Mouse (Mus musculus): ENCODE measurements at regions not wholly inside any gene's neighbourhood (a gene's known extent, or its start where the extent isn't known, plus 50 kb on each side); places are given as distances from the start of the nearest gene placed in this dataset.
A peak's percentile ranks its signal among the peaks of the same experiment; 100 is the strongest.

DNA sequence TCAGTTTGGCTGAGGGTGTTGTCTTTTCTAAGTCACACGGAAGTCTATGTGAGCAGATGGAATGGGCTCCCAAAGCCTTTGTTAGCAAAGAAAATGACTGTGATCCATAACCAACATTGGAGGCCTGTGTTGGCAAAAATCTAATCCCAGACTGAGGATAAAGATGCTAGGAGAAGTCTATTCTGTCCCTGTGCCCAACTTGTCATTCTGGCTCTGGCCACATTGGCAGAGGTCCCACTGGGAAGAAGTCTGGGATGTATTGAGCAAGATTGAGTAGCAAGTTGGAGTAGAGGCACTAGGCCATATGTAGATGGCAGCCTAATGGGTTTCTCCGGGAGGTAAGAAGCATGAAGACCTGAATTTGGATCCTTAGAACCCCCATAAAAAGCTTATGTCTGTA, 54.1 kb downstream of the Nog start:
- no peaks in the 10 kb centered on the region for H3K36me3 ChIP-seq (replicated peaks)
- WGBS = 90% methylated on average over 2 of the region's 2 CpGs
- H3K4me1 ChIP-seq = no peaks in the 10 kb centered on the region; the same call in 1 of the 2 replicates
- H3K9me3 ChIP-seq = peaks cover 6% of the 10 kb centered on the region; the same call in 1 of the 2 replicates
- no peak overlapping the region for H3K27ac ChIP-seq (replicated peaks)
- H3K4me3 ChIP-seq = no peak overlapping the region
- no peak for DNase-seq (ENCODE audit: low spot score)
- no peaks in the 10 kb centered on the region for H3K27me3 ChIP-seq (replicated peaks; ENCODE audit: low read depth, poor library complexity, severe bottlenecking)

DNA sequence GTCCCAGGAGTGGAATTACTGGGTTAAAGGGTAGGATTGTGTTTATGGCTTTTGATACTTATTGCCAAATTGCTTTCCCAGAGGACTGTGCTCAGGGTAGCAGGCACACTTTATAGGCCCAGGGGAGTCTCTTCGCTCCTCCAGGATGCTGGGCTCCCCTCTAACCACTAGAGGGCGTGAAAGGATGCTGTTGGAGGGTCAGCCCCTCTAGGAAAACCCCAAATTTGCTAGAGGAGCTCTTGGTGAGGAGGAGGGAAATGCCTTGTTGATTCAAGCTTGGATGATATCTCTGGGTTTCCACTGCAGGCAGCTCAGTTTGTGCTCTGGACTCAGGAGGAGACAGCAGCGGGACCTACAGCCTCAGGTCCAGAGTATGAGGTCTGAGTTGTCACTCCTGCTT, 58.8 kb downstream of the Nog start:
- H3K27ac ChIP-seq (replicated peaks) = no peak overlapping the region
- no peaks in the 10 kb centered on the region; the same call in 1 of the 2 replicates for H3K4me1 ChIP-seq
- WGBS = 15% methylated on average over 3 of the region's 3 CpGs
- no peaks in the 10 kb centered on the region for H3K36me3 ChIP-seq (replicated peaks)
- no peak overlapping the region for H3K4me3 ChIP-seq
- H3K27me3 ChIP-seq (replicated peaks; ENCODE audit: low read depth, poor library complexity, severe bottlenecking) = peaks cover 4% of the 10 kb centered on the region; the same call in 1 of the 2 replicates
- H3K9me3 ChIP-seq = no peaks in the 10 kb centered on the region
- peak; percentile 56 for DNase-seq (ENCODE audit: low spot score)

DNA sequence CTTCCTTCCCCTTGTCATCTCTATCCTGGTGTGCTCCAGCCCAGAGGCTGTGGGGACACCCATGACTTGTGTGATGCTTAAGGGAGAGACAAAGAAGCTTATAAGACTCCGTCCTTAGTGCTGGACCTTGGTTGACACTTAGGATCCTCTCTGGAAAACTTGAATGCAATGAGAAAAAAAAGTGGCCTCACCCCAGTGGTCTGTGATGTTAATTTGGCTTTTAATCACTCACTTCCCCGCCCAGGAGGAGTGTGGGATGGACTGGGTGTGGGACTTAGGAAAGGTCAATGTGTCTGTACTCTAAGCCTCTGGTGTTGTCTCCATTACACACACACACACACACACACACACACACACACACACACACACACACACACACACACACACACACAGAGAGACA, 60.0 kb downstream of the Nog start:
- Histone ChIP-seq H3K27ac (replicated peaks) (no peak overlapping the region), H3K27me3 (replicated peaks; ENCODE audit: low read depth, poor library complexity, severe bottlenecking) (peaks cover 4% of the 10 kb centered on the region; the same call in 1 of the 2 replicates), H3K9me3 (no peaks in the 10 kb centered on the region), H3K36me3 (replicated peaks) (no peaks in the 10 kb centered on the region), H3K4me3 (no peak overlapping the region), H3K4me1 (no peaks in the 10 kb centered on the region; the same call in 1 of the 2 replicates)
- 66% methylated on average over 2 of the region's 2 CpGs for WGBS
- no peak for DNase-seq (ENCODE audit: low spot score)

DNA sequence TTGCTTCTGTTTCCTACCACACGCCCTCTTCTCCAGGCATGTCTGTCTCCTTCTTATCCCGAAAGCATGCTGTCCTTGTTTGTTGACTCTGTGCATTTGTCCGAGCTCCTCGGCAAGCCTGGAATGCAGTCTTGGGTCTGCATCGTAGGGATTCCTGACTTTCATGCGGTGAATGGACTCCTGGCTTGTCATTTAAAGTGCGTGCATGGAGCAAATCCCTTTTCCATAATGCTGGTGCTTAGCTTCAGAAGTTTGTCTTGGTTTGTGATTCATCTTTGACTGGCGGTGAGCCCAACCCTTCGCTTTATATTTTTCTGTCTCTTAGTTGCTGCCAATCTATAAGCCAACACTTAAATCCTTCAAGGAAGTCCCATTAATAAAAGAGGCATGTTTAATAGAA, 62.2 kb downstream of the Nog start:
- Histone ChIP-seq H3K9me3 (no peaks in the 10 kb centered on the region), H3K36me3 (replicated peaks) (no peaks in the 10 kb centered on the region), H3K4me3 (no peak overlapping the region), H3K4me1 (no peaks in the 10 kb centered on the region; the same call in 1 of the 2 replicates), H3K27me3 (replicated peaks; ENCODE audit: low read depth, poor library complexity, severe bottlenecking) (peaks cover 4% of the 10 kb centered on the region; the same call in 1 of the 2 replicates), H3K27ac (replicated peaks) (no peak overlapping the region)
- 59% methylated on average over 9 of the region's 9 CpGs for WGBS
- DNase-seq (ENCODE audit: low spot score) = no peak

DNA sequence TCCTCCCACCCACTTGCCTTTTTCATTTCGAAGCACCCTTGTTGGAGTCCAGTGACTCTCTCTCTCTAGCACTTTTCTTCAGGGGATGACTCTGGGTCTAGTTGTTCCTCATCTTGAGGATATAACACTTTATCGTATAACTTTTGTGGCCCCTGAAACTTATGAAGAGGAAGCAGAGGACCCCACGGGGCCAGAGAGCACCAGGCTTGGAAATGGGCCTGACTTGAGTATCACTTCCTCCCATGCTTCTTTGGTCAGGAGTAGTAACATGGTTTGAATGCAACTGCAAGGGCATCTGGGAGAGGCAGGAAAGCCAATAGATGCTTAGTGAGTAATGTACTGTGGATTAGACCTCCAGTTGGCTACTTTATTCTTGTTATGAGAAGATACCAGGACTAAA, 65.2 kb downstream of the Nog start:
- Histone ChIP-seq H3K36me3 (replicated peaks) (no peaks in the 10 kb centered on the region), H3K4me3 (no peak overlapping the region), H3K27ac (replicated peaks) (no peak overlapping the region), H3K27me3 (replicated peaks; ENCODE audit: low read depth, poor library complexity, severe bottlenecking) (peaks cover 4% of the 10 kb centered on the region; the same call in 1 of the 2 replicates), H3K9me3 (no peaks in the 10 kb centered on the region), H3K4me1 (no peaks in the 10 kb centered on the region)
- 89% methylated on average over 3 of the region's 3 CpGs for WGBS
- no peak for DNase-seq (ENCODE audit: low spot score)

DNA sequence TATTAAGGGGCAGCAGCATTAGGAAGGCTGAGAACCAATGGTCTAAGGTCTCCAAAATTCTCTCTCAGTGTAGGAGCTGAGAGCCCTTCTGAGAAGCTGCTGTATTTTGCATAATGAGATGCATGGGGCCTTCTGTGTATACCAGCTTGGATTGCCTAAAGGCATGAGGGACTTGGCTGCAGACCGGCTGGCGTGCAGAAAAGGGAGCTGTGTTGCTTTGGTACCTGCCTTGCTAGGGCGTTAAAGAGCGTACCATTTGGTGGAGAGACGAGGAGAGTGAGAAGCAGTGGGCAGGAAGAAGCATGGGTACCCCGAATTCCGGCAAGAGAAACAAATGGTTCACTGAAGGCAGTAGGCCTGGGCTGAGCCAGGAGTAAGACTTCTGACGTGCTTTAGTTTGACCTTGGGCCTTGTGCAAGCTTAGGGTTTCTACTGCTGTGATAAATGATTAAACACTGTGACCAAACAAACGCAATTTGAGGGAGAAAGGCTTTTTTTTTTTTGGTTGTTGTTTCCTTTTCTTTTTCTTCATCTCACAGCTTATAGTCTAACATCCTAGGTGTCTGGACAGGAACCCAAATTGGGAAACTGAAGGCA, 69.2 kb downstream of the Nog start:
- WGBS = 65% methylated on average over 9 of the region's 9 CpGs
- no peaks in the 10 kb centered on the region for H3K27me3 ChIP-seq (replicated peaks; ENCODE audit: low read depth, poor library complexity, severe bottlenecking)
- H3K4me1 ChIP-seq = no peaks in the 10 kb centered on the region
- no peak overlapping the region for H3K27ac ChIP-seq (replicated peaks)
- no peaks in the 10 kb centered on the region for H3K9me3 ChIP-seq
- no peaks in the 10 kb centered on the region for H3K36me3 ChIP-seq (replicated peaks)
- H3K4me3 ChIP-seq = no peak overlapping the region
- DNase-seq (ENCODE audit: low spot score) = no peak

DNA sequence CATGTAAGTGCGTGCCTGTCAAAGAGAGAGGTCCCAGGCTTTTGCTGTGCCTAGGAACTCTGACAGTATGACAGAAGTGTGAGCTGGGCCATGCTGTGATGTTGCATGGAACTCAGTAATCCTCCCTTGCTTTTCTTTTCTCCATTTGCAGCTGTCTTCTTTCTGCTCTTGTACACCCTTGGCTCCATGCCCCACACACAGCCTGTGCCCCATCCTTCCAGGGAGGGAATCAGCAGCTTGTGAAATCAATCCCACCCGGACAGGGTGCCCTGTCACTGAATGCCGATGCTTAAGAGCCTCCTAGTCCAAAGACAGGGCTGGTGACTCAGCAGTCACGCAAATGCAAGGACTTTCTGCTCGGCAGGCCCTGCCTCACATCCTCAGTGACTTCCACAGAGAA, 72.4 kb downstream of the Nog start:
- no peak for DNase-seq (ENCODE audit: low spot score)
- Histone ChIP-seq H3K4me1 (no peaks in the 10 kb centered on the region), H3K9me3 (no peaks in the 10 kb centered on the region), H3K27ac (replicated peaks) (no peak overlapping the region), H3K36me3 (replicated peaks) (no peaks in the 10 kb centered on the region), H3K4me3 (no peak overlapping the region), H3K27me3 (replicated peaks; ENCODE audit: low read depth, poor library complexity, severe bottlenecking) (no peaks in the 10 kb centered on the region)
- WGBS = 60% methylated on average over 5 of the region's 5 CpGs

DNA sequence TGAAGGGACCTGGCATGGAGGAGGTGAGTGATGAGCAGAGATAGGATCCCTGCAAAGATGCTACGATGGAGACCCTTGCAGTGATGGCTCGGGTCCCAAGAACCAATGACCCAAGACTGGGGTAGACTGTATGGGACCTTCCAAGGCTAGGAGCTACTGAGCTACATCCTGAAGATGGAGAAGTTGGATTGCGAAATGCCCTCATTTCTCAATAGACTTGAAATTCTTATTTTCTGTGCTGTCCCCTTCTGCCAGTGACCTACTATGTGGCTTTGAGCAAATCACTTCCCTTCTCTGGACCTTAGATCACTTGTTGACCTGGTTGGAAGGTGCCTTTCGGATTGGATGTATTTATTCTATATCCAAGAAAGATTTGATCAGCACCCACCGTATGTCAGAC, 88.9 kb downstream of the Nog start:
- Histone ChIP-seq H3K9me3 (no peaks in the 10 kb centered on the region), H3K4me1 (peaks cover 13% of the 10 kb centered on the region), H3K36me3 (replicated peaks) (no peaks in the 10 kb centered on the region), H3K27me3 (replicated peaks; ENCODE audit: low read depth, poor library complexity, severe bottlenecking) (0 out of 2 replicates have a peak, but pooled peaks cover 5% of the 10 kb centered on the region), H3K27ac (replicated peaks) (no peak overlapping the region), H3K4me3 (no peak overlapping the region)
- DNase-seq (ENCODE audit: low spot score) = no peak
- 91% methylated on average over 5 of the region's 5 CpGs for WGBS

DNA sequence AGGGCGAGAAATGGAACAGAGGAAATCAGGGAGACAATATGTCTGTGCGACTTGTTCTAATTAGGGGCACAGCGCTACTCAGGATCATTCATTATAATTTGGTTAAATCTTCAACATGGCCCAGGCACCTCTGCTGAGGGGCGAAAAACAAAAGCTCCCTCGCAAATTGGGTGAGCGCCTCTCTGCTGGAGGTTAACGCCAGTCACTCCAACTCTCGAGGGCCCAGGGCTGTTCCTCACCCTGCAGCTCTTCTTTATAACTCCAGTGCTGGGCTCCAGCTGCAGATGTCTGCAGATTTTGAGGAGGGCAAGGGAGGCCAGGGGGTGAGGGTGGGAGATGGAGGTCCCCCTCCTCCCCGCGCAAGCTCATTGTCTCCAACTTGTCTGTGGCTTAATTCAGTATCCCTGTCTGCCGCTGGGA, 92.6 kb downstream of the Nog start:
- Histone ChIP-seq H3K4me3 (peak overlapping the region; percentile 32; the same call in 1 of the 2 replicates), H3K9me3 (no peaks in the 10 kb centered on the region), H3K4me1 (peaks cover 24% of the 10 kb centered on the region), H3K27ac (replicated peaks) (peak overlapping the region; percentile 63), H3K36me3 (replicated peaks) (no peaks in the 10 kb centered on the region), H3K27me3 (replicated peaks; ENCODE audit: low read depth, poor library complexity, severe bottlenecking) (0 out of 2 replicates have a peak, but pooled peaks cover 18% of the 10 kb centered on the region)
- WGBS = 20% methylated on average over 11 of the region's 11 CpGs
- DNase-seq (ENCODE audit: low spot score) = peak; percentile 50

DNA sequence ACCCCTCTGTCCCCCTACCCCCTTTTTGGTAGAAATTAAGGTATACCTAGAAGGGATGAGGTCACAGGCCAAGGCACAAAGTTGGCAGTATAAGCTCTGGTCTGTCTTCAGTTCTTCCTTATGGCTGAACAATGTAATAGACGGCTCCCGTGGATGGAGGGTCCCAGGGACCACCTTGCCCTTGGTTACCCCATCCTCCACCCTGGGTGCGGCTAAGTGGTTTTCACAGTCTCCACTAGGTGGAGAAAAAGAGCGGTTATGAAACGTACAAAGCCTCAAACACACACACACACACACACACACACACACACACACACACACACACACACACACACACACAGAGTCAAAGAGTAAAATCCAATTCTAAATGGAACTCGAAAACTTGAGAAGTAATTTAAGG, 93.1 kb downstream of the Nog start:
- Histone ChIP-seq H3K27ac (replicated peaks) (peak overlapping the region; percentile 63), H3K9me3 (no peaks in the 10 kb centered on the region), H3K36me3 (replicated peaks) (no peaks in the 10 kb centered on the region), H3K27me3 (replicated peaks; ENCODE audit: low read depth, poor library complexity, severe bottlenecking) (0 out of 2 replicates have a peak, but pooled peaks cover 18% of the 10 kb centered on the region), H3K4me1 (peaks cover 24% of the 10 kb centered on the region), H3K4me3 (no peak overlapping the region)
- whole genome bisulfite sequencing = 44% methylated on average over 6 of the region's 6 CpGs
- peak; percentile 38 for DNase-seq (ENCODE audit: low spot score)

DNA sequence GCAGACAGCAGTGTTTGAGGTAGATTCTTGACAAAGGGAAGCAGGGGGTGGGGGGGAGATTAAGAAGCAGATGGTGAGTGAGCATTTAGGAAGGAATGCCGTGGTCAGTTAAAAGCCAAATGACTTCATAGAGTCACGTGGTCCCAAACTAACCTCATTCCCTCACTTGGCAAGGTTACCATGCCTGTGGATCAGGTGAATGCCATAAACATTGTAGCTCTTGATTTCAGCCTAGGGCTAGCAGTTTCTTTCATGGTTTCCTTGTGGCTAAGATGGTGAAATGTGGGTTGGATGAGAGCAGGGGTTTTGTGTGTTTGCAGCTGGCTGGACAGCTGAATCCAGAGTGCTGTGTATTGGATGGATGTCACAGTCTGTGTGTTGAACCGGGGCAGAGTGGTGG, 95.3 kb downstream of the Nog start:
- no peaks in the 10 kb centered on the region for H3K9me3 ChIP-seq
- no peak for DNase-seq (ENCODE audit: low spot score)
- WGBS = 43% methylated on average over 3 of the region's 3 CpGs

DNA sequence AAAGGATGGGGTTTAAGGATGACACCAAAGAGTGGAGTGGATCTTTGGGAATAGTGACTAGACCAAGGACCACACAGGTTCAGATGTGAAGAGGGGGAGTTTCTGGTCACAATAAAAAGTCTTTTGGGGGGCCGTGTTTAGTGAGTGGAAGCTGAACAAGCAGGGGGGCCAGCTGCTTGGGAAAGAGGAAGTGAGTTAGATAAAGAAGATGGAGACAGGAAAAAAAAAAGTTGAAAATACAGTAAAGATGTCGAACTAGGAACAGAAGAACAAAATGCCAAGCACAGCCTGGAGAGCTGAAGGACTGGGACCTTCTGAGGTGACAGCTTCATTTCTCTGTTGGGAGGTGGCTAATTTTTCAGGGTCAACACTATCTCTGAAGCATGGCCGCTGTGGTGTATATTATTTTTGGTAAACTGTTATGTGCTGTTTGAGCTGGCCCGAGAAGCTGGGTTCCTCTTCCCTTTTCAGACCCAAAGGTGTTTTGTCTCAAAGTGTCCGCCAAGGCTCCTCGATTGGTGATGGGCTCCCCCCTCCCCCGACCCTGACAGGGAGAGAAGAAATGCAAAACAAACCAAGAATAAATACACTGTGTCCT, 97.1 kb downstream of the Nog start:
- Histone ChIP-seq H3K4me3 (no peak overlapping the region), H3K27ac (replicated peaks) (no peak overlapping the region), H3K9me3 (no peaks in the 10 kb centered on the region), H3K4me1 (peaks cover 22% of the 10 kb centered on the region), H3K27me3 (replicated peaks; ENCODE audit: low read depth, poor library complexity, severe bottlenecking) (0 out of 2 replicates have a peak, but pooled peaks cover 18% of the 10 kb centered on the region), H3K36me3 (replicated peaks) (no peaks in the 10 kb centered on the region)
- WGBS = 72% methylated on average over 7 of the region's 7 CpGs
- DNase-seq (ENCODE audit: low spot score) = no peak

More for the DNA sequence above, 95.3 kb downstream of the Nog start:
- H3K27ac ChIP-seq (replicated peaks) = no peak overlapping the region
- no peaks in the 10 kb centered on the region for H3K36me3 ChIP-seq (replicated peaks)
- peaks cover 24% of the 10 kb centered on the region for H3K4me1 ChIP-seq
- no peak overlapping the region for H3K4me3 ChIP-seq
- H3K27me3 ChIP-seq (replicated peaks; ENCODE audit: low read depth, poor library complexity, severe bottlenecking) = 0 out of 2 replicates have a peak, but pooled peaks cover 18% of the 10 kb centered on the region

DNA sequence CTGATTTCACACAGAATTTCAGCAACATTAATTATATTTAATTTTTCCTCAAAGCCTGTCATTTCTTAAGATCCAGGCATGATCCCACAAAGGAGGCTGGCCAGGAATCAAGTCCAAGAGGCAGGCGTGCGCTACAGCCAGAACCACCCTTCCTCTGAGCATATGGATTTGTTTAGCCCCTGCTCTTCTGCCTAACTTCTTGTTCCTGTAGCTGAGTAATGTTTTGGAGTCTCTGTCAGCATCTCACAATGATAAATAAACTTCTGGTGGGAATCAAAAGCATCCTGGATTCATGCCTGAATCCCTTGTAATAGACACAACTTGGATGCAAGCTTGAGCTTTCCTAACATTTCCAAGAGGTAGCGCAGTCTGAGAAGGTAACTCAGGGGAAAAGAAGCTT, 101.7 kb downstream of the Nog start:
- 86% methylated on average over 3 of the region's 3 CpGs for WGBS

More for the DNA sequence above, 101.7 kb downstream of the Nog start:
- Histone ChIP-seq H3K4me3 (no peak overlapping the region), H3K27ac (replicated peaks) (no peak overlapping the region), H3K4me1 (no peaks in the 10 kb centered on the region), H3K27me3 (replicated peaks; ENCODE audit: low read depth, poor library complexity, severe bottlenecking) (0 out of 2 replicates have a peak, but pooled peaks cover 5% of the 10 kb centered on the region), H3K9me3 (no peaks in the 10 kb centered on the region), H3K36me3 (replicated peaks) (no peaks in the 10 kb centered on the region)
- no peak for DNase-seq (ENCODE audit: low spot score)

All from embryonic facial prominence, embryonic 10.5 days (tissue).